Mouse (Mus musculus) forebrain, embryonic 16.5 days (tissue): ENCODE data around the gene Prr3. TPM values are rescaled to one million over a fixed set of nuclear protein-coding genes. Genes with fewer than 3 reads are reported as not detected.

ENCODE experiments used
- ATAC-seq: fragments of 200-750 bp; cut with Nextera tagmentation; 2 replicates; pipeline ENCODE4 v1.8.0; 2017; ENCODE audit warnings: mild to moderate bottlenecking, moderate library complexity
- H3K27ac ChIP-seq: fragments of 300-500 bp; sonication (generic); 2 replicates; pipeline ENCODE4 v1.5.1; 2014; ENCODE audit warnings: low read length, control low read depth
- H3K27me3 ChIP-seq: fragments of 300-500 bp; sonication (generic); replicated peaks from 2 replicates; pipeline ENCODE4 v1.6.1; 2014; ENCODE audit warnings: low read length; ENCODE audit not compliant: control insufficient read depth, insufficient read depth
- H3K36me3 ChIP-seq: fragments of 300-500 bp; sonication (generic); 2 replicates; pipeline ENCODE4 v1.6.1; 2014; ENCODE audit not compliant: control insufficient read depth, insufficient read depth
- H3K4me1 ChIP-seq: fragments of 300-500 bp; sonication (generic); replicated peaks from 2 replicates; pipeline ENCODE4 v1.6.1; 2014; ENCODE audit warnings: low read length; ENCODE audit not compliant: control insufficient read depth, insufficient read depth
- H3K4me2 ChIP-seq: fragments of 300-500 bp; sonication (generic); 2 replicates; pipeline ENCODE4 v1.6.1; 2014; ENCODE audit warnings: mild to moderate bottlenecking, low read length, control low read depth
- H3K4me3 ChIP-seq: fragments of 300-500 bp; sonication (generic); replicated peaks from 2 replicates; pipeline ENCODE4 v1.5.1; 2014; ENCODE audit warnings: mild to moderate bottlenecking, low read length, control low read depth
- H3K9ac ChIP-seq: fragments of 300-500 bp; sonication (generic); replicated peaks from 2 replicates; pipeline ENCODE4 v1.6.1; 2014; ENCODE audit warnings: low read depth, low read length, control low read depth
- H3K9me3 ChIP-seq: fragments of 300-500 bp; sonication (generic); 2 replicates; pipeline ENCODE4 v1.6.1; 2016; ENCODE audit warnings: low read length; ENCODE audit not compliant: control insufficient read depth
- WGBS: fragments of 180-500 bp; shearing (Covaris S2); extraction: QIAGEN DNeasy Blood & Tissue Kit; methylation state at CpG from one replicate; pipeline ENCODE4 v1.1.7; 2014; 5-methylcytosine and 5-hydroxymethylcytosine counted together
- polyA plus RNA-seq: library from polyadenylated mRNA; unstranded; fragments of >200 nt; fragmentation: Nextera tagmentation; extraction: Ambion mirVana; gene quantifications from 2 replicates; pipeline ENCODE4 v1.2.1, GENCODE M21; 2015

Gene Prr3
- polyA plus RNA-seq, 1 experiment from 2014 or later = 93.2 TPM

DNA sequence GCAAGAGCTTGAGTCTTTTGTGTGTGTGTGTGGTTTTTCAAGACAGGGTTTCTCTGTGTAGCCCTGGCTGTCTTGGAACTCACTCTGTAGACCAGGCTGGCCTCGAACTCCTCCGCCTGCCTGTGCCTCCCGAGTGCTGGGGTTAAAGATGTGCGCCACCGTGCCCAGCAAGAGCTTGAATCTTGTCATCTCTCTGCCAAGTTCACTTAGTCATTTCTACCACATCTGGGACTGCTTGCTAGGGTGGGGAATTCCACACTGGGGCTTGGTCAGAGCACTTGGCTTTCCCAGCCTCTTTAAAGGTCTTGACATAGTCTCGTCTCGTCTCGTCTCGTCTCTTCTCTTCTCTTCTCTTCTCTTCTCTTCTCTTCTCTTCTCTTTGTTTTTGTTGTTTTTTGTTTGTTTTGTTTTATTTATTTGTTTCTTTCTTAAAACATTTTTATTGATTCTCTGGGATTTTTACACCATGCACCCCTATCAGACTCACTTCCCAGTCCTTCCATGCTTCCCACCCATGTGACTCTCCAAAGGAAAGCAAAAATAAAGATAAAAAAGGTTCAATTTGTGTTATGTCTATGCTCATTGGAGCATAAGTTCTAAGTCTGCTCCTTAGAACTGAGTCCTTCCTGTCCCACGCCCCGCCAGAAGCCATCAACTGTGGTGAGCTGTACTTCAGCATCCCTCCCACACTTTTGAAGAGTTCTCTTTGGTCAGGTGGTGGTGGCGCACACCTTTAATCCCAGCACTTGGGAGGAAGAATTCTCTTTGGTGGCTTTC lies 21.3 kb upstream of the Prr3 start:
- no peak overlapping the region for H3K4me2 ChIP-seq
- H3K9me3 ChIP-seq = no peaks in the 10 kb centered on the region
- H3K9ac ChIP-seq = no peak overlapping the region
- no peaks in the 10 kb centered on the region for H3K27me3 ChIP-seq
- no peak for ATAC-seq
- H3K36me3 ChIP-seq = no peaks in the 10 kb centered on the region
- H3K27ac ChIP-seq = no peak overlapping the region
- H3K4me1 ChIP-seq = peaks cover 11% of the 10 kb centered on the region
- 95% methylated on average over 12 of the region's 12 CpGs for WGBS
- no peak overlapping the region for H3K4me3 ChIP-seq

DNA sequence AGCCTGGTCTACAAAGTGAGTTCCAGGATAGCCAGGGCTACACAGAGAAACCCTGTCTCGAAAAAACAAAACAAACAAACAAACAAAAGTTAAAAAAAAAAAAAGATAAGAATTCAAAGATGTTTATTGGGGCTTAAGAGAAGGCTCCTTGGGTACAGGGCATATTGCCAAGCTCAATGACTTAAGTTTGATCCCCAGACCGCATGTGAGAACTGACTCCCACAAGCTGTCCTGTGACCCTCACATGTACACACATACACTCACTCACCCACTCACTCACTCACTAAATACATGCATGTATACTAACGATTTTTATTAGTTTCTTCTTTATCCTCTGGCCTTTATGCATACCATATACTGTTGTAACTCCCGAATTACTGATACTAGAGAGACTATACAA lies 20.3 kb upstream of the Prr3 start:
- Histone ChIP-seq H3K4me1 (peaks cover 21% of the 10 kb centered on the region), H3K27me3 (no peaks in the 10 kb centered on the region), H3K36me3 (no peaks in the 10 kb centered on the region), H3K4me3 (no peak overlapping the region), H3K27ac (no peak overlapping the region), H3K4me2 (no peak overlapping the region), H3K9ac (no peak overlapping the region), H3K9me3 (no peaks in the 10 kb centered on the region)
- no peak for ATAC-seq
- WGBS = 87% methylated on average over 4 of the region's 4 CpGs

DNA sequence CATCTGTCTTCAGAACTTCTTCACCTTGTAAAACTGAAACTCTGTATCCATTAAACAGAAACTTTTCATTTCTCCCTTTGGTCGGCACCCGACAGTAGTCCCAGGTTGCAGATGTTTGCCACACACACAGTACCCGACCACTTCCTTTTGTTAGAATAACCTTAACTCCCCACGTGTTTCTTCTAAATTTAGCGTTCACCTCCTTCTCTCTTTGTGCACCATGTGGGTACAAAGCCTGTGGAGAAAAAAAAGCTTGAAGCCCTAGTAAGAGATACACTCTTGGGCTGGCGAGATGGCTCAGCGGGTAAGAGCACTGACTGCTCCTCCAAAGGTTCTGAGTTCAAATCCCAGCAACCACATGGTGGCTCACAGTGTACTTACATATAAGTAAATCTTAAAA lies 19.3 kb upstream of the Prr3 start:
- 87% methylated on average over 7 of the region's 7 CpGs for WGBS
- H3K4me2 ChIP-seq = no peak overlapping the region

DNA sequence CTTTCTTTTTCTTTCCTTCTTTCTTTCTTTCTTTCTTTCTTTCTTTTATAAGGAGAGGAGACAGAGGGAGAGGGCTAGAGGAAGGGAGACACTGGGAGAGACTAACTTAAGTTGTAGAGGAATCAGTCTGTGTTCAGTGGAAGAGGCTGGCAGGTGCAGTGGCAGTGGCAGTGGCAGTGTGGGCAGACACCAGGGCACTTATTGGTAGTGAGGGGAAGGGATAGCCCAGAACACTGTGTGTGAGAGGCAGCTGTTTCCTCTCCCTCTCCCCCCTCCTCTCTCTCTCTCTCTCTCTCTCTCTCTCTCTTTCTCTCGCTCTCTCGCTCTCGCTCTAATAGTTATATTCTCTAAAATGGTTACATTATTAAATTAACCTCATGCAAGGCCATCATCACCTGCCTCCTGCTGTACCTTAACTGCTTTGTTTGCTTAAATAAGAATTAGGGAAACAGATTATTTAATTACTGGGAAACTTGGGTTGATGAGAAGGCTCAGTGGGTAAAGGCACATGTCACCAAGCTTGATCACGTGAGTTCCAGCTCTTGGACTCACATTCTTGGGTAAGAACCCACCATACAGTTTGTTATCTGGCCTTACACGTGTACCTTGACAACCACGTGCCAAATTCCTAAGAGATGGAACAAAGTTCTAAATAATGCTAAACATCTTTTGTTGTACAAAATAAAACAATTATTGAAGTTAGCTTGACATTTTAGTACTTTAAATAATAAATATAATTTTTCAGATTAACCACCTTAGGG lies 18.7 kb upstream of the Prr3 start:
- H3K9me3 ChIP-seq = no peaks in the 10 kb centered on the region
- H3K27ac ChIP-seq = no peak overlapping the region
- H3K27me3 ChIP-seq = no peaks in the 10 kb centered on the region
- H3K36me3 ChIP-seq = no peaks in the 10 kb centered on the region
- no peak overlapping the region for H3K4me2 ChIP-seq
- H3K4me1 ChIP-seq = peaks cover 26% of the 10 kb centered on the region
- no peak overlapping the region for H3K4me3 ChIP-seq
- no peak for ATAC-seq
- WGBS = 88% methylated on average over 6 of the region's 6 CpGs
- H3K9ac ChIP-seq = no peak overlapping the region

More for the DNA sequence above, 19.3 kb upstream of the Prr3 start:
- no peak overlapping the region for H3K27ac ChIP-seq
- no peak overlapping the region for H3K9ac ChIP-seq
- no peak overlapping the region for H3K4me3 ChIP-seq
- ATAC-seq = no peak
- H3K27me3 ChIP-seq = no peaks in the 10 kb centered on the region
- H3K4me1 ChIP-seq = peaks cover 26% of the 10 kb centered on the region
- H3K36me3 ChIP-seq = no peaks in the 10 kb centered on the region
- no peaks in the 10 kb centered on the region for H3K9me3 ChIP-seq

DNA sequence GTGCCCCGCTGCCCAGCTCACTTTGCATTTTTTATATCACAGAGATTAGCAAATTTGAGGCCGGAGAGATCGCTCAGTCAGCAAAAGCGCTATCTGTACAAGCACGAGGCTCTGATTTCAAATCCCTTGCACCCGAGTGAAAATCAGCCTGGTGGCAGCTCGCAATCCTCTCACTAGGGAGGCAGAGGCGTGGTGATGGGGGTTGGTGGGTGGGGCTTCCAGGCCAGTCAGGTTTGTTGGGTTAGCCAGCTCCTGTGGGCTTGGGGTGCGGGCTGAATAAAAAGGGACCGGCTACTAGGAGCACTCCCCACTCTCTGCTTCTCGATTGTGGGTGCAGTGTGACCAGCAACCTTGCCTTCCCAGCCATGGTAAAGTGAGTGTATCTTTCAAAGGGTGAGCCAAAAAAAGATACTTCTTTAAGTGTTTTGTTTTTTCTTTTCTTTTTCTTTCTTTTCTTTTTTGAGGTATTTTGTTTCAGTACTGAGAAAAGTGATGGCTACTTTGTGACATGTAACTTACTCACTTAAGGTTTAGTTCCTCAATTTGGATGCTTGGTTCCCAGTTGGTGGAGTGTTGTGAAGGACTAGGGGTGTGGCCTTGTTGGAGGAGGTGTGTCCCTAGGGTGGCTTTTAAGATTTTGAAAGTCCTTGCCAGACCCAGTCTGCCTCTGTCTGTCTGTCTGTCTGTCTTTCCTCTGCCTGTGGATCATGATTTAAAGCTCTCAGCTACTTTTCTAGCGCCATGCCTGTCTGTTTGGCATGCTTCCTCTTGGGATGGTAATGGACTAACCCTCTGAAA lies 17.9 kb upstream of the Prr3 start:
- no peaks in the 10 kb centered on the region for H3K27me3 ChIP-seq
- H3K9ac ChIP-seq = no peak overlapping the region
- H3K36me3 ChIP-seq = no peaks in the 10 kb centered on the region
- H3K27ac ChIP-seq = no peak overlapping the region
- 51% methylated on average over 12 of the region's 12 CpGs for WGBS
- H3K4me1 ChIP-seq = peaks cover 26% of the 10 kb centered on the region
- H3K4me3 ChIP-seq = no peak overlapping the region
- no peak for ATAC-seq
- H3K9me3 ChIP-seq = no peaks in the 10 kb centered on the region
- H3K4me2 ChIP-seq = no peak overlapping the region

DNA sequence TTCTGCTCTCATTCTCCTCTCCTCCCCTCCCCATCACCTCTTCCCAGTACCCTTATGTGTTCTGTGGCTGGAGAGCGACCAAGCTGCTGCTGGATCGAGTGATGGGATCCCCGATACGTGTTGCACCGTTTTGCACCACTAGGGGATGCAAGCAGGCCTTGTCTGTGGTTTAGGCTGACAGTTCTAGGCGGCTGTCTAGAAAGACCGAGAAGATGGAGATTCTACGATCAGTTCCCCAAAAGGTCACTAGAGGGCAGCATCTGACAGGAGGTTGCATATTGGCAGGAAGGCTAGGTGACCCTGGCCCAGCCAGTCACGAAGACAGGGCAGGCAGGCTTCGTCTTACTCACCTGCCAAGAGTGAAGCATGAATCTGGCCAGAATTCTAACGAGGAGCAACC lies 16.9 kb upstream of the Prr3 start:
- H3K9me3 ChIP-seq = no peaks in the 10 kb centered on the region

DNA sequence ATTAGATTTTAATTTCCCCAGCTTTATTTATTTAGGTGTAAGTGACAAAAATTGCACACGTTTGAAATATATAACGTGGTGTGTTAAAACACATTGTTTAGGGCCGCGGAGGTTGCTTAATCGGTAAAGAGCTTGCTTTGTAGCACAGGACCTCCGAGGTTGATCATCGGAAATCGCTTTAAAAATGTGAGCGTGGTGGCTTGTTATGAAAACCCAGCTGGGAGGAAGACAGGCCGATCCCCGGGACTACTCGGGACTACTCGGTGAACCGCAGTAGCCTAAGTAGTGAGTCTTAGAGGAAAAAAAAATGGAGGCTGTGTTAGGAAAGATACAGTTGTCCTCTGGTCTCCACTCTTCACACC lies 14.8 kb upstream of the Prr3 start:
- peaks cover 26% of the 10 kb centered on the region for H3K4me1 ChIP-seq
- peak overlapping the region; percentile 60 for H3K9ac ChIP-seq
- peak overlapping the region; percentile 78 for H3K4me2 ChIP-seq
- H3K4me3 ChIP-seq = peak overlapping the region; percentile 67
- no peak for ATAC-seq
- H3K27ac ChIP-seq = peak overlapping the region; percentile 75; the same call in 1 of the 2 replicates
- 5% methylated on average over 14 of the region's 14 CpGs for WGBS
- no peaks in the 10 kb centered on the region for H3K27me3 ChIP-seq
- H3K9me3 ChIP-seq = no peaks in the 10 kb centered on the region
- H3K36me3 ChIP-seq = no peaks in the 10 kb centered on the region

More for the DNA sequence above, 16.9 kb upstream of the Prr3 start:
- peak; percentile 67 for ATAC-seq
- no peak overlapping the region for H3K9ac ChIP-seq
- H3K4me2 ChIP-seq = no peak overlapping the region
- H3K4me1 ChIP-seq = peaks cover 26% of the 10 kb centered on the region
- no peak overlapping the region for H3K27ac ChIP-seq
- no peaks in the 10 kb centered on the region for H3K36me3 ChIP-seq
- no peaks in the 10 kb centered on the region for H3K27me3 ChIP-seq
- H3K4me3 ChIP-seq = no peak overlapping the region
- under 1% methylated on average over 11 of the region's 11 CpGs for WGBS

DNA sequence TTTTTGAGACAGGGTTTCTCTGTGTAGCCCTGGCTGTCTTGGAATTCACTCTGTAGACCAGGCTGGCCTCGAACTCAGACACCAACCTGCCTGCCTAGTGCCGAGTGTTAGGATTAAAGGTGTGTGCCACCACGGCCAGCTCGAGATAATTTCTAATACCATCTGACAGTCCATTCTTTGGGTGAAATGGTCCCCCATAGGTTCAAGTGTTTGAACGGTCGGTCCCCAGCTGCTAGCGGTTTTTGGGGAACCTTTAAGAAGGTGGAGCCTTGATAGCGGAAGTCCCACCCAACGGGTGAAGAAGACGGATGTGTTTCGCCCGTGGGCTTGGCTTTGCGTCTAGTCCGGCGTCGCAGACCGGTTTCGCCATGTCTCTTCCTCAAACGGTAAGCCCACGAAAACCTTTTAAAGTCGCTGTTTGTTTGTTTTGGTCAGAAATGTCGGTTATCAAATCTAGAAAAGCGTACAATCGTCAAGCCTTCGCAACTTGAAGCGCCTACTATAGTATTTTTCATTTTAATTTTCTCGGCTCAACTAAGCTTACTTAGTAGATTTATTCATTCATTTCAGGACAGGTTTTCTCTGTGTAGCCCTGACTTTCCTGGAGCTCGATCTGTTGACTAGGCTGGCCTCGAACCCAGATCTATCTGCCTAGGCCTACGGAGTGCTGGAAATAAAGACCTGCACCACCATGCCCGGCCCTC lies 14.3 kb upstream of the Prr3 start:
- peaks cover 26% of the 10 kb centered on the region for H3K4me1 ChIP-seq
- no peaks in the 10 kb centered on the region for H3K27me3 ChIP-seq
- peak overlapping the region; percentile 60 for H3K9ac ChIP-seq
- WGBS = 3% methylated on average over 31 of the region's 31 CpGs
- ATAC-seq = peak; percentile 77
- no peaks in the 10 kb centered on the region for H3K9me3 ChIP-seq
- peak overlapping the region; percentile 75 for H3K27ac ChIP-seq
- H3K4me3 ChIP-seq = peak overlapping the region; percentile 67
- peak overlapping the region; percentile 78 for H3K4me2 ChIP-seq
- peaks cover under 1% of the 10 kb centered on the region; the same call in 1 of the 2 replicates for H3K36me3 ChIP-seq
